Mouse (Mus musculus): Measurements from ENCODE around the gene Nmd3. TPM values are rescaled to one million over a fixed set of nuclear protein-coding genes. Genes with fewer than 3 reads are reported as not detected.

The Nmd3 gene
- polyA plus RNA-seq, 1 experiment: 60.4 TPM

DNA sequence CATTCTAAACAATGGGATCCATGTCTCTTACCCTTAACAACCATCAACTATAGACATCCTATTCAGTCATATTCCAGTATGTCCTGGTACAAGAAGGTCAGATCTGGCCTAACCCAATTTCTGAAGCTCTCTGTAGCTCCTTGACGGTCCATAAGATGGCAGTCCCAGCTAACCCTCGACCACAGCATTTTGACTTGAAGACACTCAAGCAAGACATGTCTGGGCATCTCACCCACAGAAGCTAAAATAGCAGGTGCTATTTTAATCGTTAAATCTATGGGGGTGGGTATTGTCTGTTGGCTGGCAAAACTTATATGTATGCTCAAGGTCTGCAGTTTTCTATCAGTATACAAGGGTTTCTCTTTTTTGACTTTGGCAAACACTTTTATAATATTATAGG is 33.4 kb downstream of the Nmd3 start:
- Histone ChIP-seq H3K4me3 (ENCODE audit: insufficient read depth, low read depth, low read length) (no peak overlapping the region), H3K4me1 (ENCODE audit: control insufficient read depth, insufficient read depth, insufficient read length, low read length) (no peaks in the 10 kb centered on the region), H3K27ac (replicated peaks; ENCODE audit: low read depth, low read length) (no peak overlapping the region)

DNA sequence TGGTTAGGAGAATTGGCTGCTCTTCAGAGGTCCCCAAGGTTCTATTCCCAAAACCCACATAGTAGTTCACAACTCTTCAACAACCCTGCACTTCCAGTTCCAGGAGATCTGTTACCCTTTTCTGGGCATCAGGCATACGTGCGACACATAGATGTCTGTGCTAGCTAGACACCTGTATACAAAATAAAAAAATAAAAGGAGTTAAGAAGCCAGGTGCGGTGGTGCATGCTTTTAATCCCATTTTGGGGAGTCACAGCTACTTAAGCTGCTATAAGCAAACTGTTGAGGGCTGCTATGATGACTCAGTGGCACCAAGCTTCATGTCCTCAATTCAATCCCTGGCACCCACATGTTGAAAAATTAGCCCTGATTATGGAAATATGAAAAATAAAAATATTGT is 34.2 kb downstream of the Nmd3 start:
- no peak overlapping the region for H3K4me3 ChIP-seq (ENCODE audit: insufficient read depth, low read depth, low read length)
- no peak overlapping the region for H3K27ac ChIP-seq (replicated peaks; ENCODE audit: low read depth, low read length)
- H3K4me1 ChIP-seq (ENCODE audit: control insufficient read depth, insufficient read depth, insufficient read length, low read length): no peaks in the 10 kb centered on the region

DNA sequence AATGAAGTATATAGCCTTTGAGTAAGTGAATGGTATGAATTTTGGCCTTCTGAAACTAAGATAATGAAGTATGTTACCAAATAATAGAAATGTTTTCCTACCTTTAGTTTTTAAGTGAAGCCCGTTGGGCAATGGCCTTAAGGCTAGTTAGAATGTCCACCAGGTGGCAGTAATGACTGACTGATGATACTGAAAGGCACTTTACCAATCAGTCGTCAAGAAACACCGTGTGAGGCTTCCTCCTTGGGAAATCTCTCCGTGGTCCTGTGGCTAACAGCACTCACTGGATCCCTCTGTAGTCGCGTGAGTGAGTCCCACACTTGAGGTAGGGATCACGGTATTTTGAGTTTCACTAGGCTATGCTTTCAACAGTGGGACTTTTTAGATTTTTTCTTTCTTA is 34.7 kb downstream of the Nmd3 start:
- H3K4me3 ChIP-seq (ENCODE audit: insufficient read depth, low read depth, low read length): no peak overlapping the region
- no peak overlapping the region for H3K27ac ChIP-seq (replicated peaks; ENCODE audit: low read depth, low read length)
- no peaks in the 10 kb centered on the region for H3K4me1 ChIP-seq (ENCODE audit: control insufficient read depth, insufficient read depth, insufficient read length, low read length)

DNA sequence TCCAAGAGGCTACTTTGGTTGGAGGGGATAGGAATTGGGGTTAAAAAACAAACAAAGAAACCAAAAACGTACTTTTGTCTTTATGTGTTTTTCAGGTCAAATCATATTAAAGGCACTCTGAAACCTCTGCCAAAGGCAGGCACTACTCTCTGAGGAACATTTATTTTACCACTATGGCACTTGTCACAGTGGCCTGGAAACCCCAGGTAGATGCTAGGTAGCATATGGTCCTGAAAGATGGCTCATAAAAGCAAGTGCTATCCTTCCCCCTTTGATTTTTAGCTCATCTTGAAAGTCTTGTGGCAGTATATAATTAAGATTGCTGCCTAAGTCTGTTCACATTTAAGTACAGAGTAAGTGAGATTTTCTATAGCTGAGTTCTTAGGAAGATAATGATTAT is 35.7 kb downstream of the Nmd3 start:
- Histone ChIP-seq H3K4me3 (ENCODE audit: insufficient read depth, low read depth, low read length) (no peak overlapping the region), H3K27ac (replicated peaks; ENCODE audit: low read depth, low read length) (no peak overlapping the region), H3K4me1 (ENCODE audit: control insufficient read depth, insufficient read depth, insufficient read length, low read length) (no peaks in the 10 kb centered on the region)

DNA sequence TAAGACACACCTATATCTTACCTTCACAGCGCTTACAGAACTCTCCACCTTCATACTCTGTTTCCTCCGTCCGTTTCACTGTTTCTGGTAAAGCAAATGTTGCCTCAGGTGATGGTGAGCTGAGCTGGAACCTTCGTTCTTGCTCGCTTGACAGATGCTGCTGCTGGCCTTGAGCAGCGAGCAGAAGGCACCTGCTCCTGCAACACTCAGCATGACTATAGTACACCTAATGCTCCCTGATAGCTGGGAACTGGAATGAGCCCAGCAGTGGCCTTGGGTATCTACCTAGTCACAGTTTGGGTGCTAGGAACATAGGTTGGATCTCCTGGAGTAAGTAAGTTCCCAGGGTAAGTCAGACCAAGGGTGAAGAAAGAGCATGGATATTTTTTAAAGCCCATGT is 38.3 kb downstream of the Nmd3 start:
- no peak overlapping the region for H3K4me3 ChIP-seq (ENCODE audit: insufficient read depth, low read depth, low read length)
- no peaks in the 10 kb centered on the region for H3K4me1 ChIP-seq (ENCODE audit: control insufficient read depth, insufficient read depth, insufficient read length, low read length)
- no peak overlapping the region for H3K27ac ChIP-seq (replicated peaks; ENCODE audit: low read depth, low read length)

DNA sequence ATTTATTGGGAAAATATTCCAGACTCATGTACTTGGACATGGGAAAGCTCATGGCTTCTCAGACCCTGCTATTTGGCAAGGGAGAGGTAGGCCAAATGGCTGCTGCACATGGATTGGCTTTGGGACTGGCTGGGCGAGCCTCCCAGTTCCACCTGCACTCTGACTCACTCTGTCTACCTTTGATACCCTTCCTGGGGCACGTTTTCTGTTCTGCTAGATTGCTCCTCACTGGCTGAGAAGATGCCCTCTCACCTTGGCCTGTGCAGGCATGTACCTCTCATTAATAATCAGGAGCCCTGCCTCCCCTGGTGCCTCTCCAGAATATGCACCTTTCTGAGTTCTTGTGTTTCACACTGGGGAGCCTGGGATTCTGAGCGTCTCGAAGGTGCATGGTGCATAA is 39.4 kb downstream of the Nmd3 start:
- H3K27ac ChIP-seq (replicated peaks; ENCODE audit: low read depth, low read length): no peak overlapping the region
- no peak overlapping the region for H3K4me3 ChIP-seq (ENCODE audit: insufficient read depth, low read depth, low read length)
- H3K4me1 ChIP-seq (ENCODE audit: control insufficient read depth, insufficient read depth, insufficient read length, low read length): no peaks in the 10 kb centered on the region

DNA sequence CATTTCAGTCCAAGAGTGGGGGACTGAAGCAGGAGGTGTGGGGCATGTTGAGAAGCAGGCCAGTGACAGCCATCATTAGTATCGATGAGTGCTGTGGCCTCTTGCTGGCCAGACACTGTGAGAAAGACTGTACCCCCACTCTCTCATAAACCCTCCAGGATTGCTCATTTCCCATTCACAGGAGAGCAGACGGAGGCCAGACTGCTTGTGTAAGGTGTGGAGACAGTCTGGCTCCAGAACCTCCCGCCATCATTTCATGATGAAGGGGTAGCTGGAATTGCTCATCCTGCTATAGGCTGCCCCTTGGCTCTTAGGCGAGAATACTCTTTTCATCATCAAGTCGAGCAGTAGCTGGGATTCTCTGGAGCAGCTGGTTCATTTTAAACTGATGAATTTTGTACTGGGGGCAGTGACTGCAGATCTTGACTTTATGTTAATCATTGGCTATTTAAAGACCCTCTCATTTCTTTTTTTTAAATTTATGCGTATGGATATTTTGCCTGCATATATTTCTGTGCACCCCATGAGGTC is 41.1 kb downstream of the Nmd3 start:
- Histone ChIP-seq H3K4me3 (ENCODE audit: insufficient read depth, low read depth, low read length) (no peak overlapping the region), H3K4me1 (ENCODE audit: control insufficient read depth, insufficient read depth, insufficient read length, low read length) (no peaks in the 10 kb centered on the region), H3K27ac (replicated peaks; ENCODE audit: low read depth, low read length) (no peak overlapping the region)

DNA sequence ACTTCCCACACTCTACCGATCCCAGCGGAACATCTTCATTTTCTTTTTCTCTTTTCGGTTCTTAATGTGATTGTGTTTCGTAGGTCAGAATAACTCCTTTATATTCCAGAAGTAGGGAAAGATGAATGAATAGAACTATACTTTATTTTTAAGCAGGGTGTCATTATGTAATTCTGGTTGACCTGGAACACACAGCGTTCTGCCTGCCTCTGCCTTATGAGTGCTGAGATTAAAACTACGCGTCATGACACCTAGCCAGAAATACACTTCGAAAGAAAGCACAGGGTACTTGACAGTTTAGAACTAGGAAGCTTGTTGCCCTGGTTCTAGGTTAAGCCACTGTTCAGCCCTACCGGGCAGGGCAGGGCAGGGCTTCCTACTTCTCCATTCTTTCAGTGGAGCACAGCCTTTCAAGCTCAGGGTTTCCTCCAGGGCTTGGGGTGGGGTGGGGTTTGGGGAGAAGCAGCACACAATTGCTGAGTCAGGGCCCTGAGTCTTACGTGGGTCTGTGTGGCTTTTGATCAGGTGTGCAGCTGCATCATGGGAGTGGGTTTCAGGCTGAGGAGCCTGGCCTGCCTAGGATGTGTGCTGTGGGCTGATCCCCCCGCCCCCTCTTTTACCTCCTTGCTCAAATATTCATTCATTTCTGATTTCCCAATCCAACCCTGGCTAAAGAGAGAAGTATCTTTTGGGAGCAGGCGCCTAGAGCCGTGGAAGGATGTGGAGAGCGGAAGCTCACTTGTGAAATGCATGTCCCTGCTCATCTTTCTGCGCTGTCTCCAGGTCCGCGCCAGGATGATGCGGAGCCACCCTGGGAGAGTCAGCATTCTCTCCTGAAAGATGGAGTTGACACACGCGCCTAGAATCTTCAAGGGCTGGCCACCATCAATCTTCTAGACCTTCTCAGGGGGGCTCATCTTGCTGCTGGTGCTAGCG is 42.1 kb downstream of the Nmd3 start:
- no peak overlapping the region for H3K4me3 ChIP-seq (ENCODE audit: insufficient read depth, low read depth, low read length)
- H3K4me1 ChIP-seq (ENCODE audit: control insufficient read depth, insufficient read depth, insufficient read length, low read length): no peaks in the 10 kb centered on the region
- no peak overlapping the region for H3K27ac ChIP-seq (replicated peaks; ENCODE audit: low read depth, low read length)

DNA sequence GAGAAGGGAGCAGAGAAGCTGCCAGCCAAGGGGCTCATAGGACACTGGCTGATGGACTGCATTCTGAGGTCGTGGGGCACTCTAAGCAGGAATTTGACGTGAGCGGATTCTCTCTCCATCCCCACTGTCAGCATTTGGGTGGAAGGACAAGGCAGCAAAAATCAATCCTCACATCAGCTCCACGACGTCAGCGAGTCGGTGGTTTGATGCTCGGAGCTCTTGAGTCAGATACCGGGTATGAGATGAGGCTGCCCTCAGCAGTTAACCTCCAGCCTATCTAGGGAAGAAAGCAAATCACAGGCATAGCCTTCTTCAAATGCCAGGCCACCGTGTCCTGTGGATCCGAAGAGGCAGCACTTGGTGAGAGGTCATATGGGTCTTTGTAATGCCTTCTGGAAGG is 43.4 kb downstream of the Nmd3 start:
- H3K4me3 ChIP-seq (ENCODE audit: insufficient read depth, low read depth, low read length): no peak overlapping the region
- no peaks in the 10 kb centered on the region for H3K4me1 ChIP-seq (ENCODE audit: control insufficient read depth, insufficient read depth, insufficient read length, low read length)
- H3K27ac ChIP-seq (replicated peaks; ENCODE audit: low read depth, low read length): no peak overlapping the region

DNA sequence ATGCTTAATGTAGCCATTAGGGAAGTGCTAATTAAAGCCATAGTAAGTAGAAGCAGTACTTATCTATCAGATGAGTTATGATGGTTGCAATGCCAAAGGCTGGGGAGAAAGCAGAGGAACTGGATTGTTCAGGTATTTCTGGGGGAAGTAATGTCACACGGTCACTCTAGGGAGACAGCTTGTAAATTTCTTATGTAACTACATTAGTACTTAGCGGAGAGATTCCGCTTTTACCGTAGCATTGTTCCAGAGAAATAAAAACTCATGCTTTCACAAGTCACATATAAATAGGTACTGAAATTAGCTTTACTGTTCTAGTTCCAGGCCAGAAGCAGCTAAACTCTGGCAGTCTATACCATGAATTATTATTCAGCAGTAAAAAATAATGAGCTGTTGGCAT is 47.4 kb downstream of the Nmd3 start:
- Histone ChIP-seq H3K4me1 (ENCODE audit: control insufficient read depth, insufficient read depth, insufficient read length, low read length) (no peaks in the 10 kb centered on the region), H3K4me3 (ENCODE audit: insufficient read depth, low read depth, low read length) (no peak overlapping the region), H3K27ac (replicated peaks; ENCODE audit: low read depth, low read length) (no peak overlapping the region)

DNA sequence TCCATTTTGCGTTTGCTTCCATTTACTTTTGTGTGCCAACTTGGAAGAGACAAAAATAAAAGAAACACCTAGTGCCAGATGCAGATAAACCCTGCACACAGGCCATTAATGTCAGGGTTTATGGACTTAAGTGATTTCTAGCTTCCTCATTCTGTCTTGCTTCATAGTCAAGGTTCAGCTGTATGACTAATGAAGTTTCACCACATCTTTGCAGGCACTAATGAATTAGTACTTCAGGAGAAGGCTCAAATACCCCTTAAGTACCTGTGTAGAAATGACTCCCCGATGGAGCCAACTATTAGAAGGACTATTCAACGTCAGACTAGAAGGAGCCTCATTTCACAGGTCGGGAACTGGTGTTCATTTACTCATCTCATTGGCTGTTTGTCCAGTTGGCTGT is 51.6 kb downstream of the Nmd3 start:
- H3K4me3 ChIP-seq (ENCODE audit: insufficient read depth, low read depth, low read length): no peak overlapping the region
- H3K27ac ChIP-seq (replicated peaks; ENCODE audit: low read depth, low read length): no peak overlapping the region

DNA sequence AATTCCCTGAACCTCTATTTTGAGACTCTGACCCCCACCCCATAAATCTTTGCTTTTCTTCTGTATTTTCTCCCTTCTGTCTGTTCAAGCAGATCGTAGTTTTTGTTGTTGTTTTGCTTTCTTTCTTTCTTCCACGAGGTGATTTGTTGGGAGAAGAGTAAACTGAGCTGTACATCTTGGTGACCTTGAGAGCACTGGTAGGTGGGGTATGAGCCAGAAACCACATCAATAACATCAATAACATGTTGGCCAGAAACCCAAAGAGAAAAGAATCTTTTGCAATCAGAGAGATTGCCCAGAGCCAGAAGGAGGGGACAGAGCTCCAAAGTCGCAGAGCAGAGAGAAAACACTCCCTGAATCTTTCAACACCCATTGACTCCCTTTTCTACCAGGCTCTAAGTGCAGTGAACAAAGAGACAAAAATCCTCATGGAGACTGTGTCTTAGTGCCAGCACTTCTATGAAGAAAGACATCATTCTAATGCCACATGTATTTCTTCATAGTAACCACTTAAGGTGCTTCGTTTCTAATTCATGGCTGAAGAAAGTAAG is 57.5 kb downstream of the Nmd3 start:
- no peaks in the 10 kb centered on the region for H3K4me1 ChIP-seq (ENCODE audit: control insufficient read depth, insufficient read depth, insufficient read length, low read length)
- no peak overlapping the region for H3K4me3 ChIP-seq (ENCODE audit: insufficient read depth, low read depth, low read length)
- no peak overlapping the region for H3K27ac ChIP-seq (replicated peaks; ENCODE audit: low read depth, low read length)

More for the DNA sequence above, 51.6 kb downstream of the Nmd3 start:
- no peaks in the 10 kb centered on the region for H3K4me1 ChIP-seq (ENCODE audit: control insufficient read depth, insufficient read depth, insufficient read length, low read length)

DNA sequence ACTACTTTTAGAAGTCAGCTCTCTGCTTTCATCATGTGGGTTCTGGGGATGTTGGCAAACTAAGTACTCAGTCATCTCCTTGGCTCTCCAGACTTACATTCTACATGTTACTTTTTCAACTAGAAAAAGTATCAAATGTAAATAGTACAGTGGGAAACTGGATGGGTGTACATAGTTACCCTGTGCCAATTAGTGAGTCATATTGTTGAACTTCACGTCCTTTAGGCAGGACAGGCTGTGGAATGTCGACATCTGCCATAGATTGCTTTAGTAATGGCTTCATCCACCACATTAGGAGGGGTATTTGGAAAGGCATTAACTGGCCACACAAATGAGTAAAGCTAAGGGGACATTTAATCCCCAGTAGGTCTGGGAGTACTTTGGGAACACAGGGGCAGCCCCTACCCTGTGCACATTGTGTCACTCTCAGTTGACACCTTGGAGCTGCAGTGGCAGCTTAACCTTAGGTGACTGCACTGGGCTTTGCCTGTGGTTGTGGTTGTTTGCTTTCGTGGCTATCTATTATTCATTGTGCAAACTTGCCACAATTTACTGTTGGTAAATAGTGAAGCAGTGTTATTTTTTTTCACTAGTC is 71.1 kb downstream of the Nmd3 start:
- Histone ChIP-seq H3K4me3 (ENCODE audit: insufficient read depth, low read depth, low read length) (no peak overlapping the region), H3K4me1 (ENCODE audit: control insufficient read depth, insufficient read depth, insufficient read length, low read length) (no peaks in the 10 kb centered on the region), H3K27ac (replicated peaks; ENCODE audit: low read depth, low read length) (no peak overlapping the region)

DNA sequence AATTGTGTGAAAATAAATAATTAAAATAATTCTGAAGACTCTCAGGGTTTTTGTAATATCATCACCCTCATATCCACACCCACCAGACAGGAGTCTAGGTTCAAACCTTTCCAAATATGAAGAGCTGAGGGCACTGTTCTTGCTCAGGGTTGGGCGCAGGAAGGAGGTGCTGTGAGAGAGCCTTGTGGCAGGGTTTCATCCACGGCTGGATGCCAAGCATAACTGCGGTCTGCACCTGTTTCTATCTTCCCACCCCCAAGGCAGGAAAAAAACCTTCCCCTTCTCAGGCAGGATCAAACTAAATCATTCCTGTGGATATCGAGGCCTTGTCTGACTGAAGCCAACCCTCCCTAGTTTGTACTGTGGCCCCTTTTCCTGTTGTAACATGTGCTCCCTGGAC is 75.7 kb downstream of the Nmd3 start:
- Histone ChIP-seq H3K27ac (replicated peaks; ENCODE audit: low read depth, low read length) (no peak overlapping the region), H3K4me1 (ENCODE audit: control insufficient read depth, insufficient read depth, insufficient read length, low read length) (no peaks in the 10 kb centered on the region), H3K4me3 (ENCODE audit: insufficient read depth, low read depth, low read length) (no peak overlapping the region)

DNA sequence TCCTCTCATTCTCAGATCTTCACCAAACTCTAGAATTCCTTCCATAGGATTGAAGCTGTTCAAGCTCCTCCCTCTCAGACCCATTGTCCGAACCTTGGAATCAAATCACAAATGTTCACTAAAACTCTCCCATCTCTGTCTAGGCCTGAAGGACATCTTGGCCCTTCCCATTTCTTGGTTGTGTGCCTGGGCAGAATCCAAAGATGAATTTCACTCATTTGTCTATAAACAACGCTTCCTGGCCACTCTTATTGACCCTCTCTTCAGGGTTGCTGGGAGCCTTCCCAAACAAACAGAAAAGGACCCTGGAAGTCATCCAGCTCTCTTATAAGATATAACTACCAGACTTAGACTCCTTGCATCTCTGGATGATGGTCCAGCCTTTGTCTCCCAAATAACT is 76.2 kb downstream of the Nmd3 start:
- Histone ChIP-seq H3K4me3 (ENCODE audit: insufficient read depth, low read depth, low read length) (no peak overlapping the region), H3K27ac (replicated peaks; ENCODE audit: low read depth, low read length) (no peak overlapping the region), H3K4me1 (ENCODE audit: control insufficient read depth, insufficient read depth, insufficient read length, low read length) (no peaks in the 10 kb centered on the region)

Data from brown adipose tissue, adult 24 weeks (tissue).